Comparison of ENCODE assay signal across 17 mouse cellular contexts in the genomic region with DNA sequence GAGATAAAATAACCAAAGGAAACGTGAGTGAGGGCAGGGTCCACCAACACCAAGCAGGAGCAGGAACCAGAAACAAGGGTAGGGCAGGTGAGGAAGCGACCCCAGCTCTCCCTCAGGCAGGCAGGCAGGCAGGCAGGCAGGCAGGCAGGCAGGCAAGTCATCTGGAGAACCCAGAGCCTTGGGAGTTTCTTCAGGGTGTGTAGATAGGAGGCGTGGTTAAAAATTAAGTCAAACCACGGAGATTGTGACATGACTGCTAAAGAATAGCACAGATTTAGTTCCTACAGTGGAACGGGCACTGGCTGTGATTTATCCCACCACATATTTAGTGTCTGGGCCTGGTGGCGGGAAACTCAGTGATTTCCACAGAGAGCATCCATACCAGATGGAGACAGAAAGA.
"Had no signal": no experiment of that assay in that cellular context is flagged by ENCODE, and none has a peak within 500 bp of the region (broad histone marks: within the 10 kb centered on the region; RNA-seq: fewer than 3 reads in every experiment).

No protein-coding gene starts in this region.

- H3K4me2 ChIP-seq: limb, embryonic 13.5 days; liver, embryonic 15.5 days; midbrain, embryonic 13.5 days; neural tube, embryonic 13.5 days; stomach, embryonic 15.5 days had no signal

- ATAC-seq: lung, postnatal 0 days; midbrain, embryonic 13.5 days had no signal

- H3K4me3 ChIP-seq: layer of hippocampus, adult 2 months; limb, embryonic 13.5 days; liver, embryonic 15.5 days; megakaryocyte, embryonic 14.5 days; midbrain, embryonic 13.5 days; neural tube, embryonic 13.5 days; stomach, embryonic 15.5 days had no signal

- H3K4me1 ChIP-seq: midbrain, embryonic 13.5 days had no signal

- H3K36me3 ChIP-seq: limb, embryonic 13.5 days; liver, embryonic 15.5 days; midbrain, embryonic 13.5 days; neural tube, embryonic 13.5 days; stomach, embryonic 15.5 days had no signal

- H3K27ac ChIP-seq: kidney, postnatal 0 days; layer of hippocampus, adult 2 months; limb, embryonic 13.5 days; liver, embryonic 15.5 days; midbrain, embryonic 13.5 days; neural tube, embryonic 13.5 days; stomach, embryonic 15.5 days had no signal

- H3K27me3 ChIP-seq: limb, embryonic 13.5 days; liver, embryonic 15.5 days; megakaryocyte, embryonic 14.5 days; midbrain, embryonic 13.5 days; neural tube, embryonic 13.5 days; stomach, embryonic 15.5 days had no signal

- H3K9ac ChIP-seq: limb, embryonic 13.5 days; liver, embryonic 15.5 days; midbrain, embryonic 13.5 days; neural tube, embryonic 13.5 days; stomach, embryonic 15.5 days had no signal

- DNase-seq: kidney, adult 2 months; kidney, postnatal 36 days; left cerebral cortex, postnatal 4 days; lung, adult 2 months; lung, postnatal 36 days; right cerebral cortex, postnatal 14 days; thymus, adult 2 months; thymus, postnatal 25 days had no signal

- H3K9me3 ChIP-seq: limb, embryonic 13.5 days; liver, embryonic 15.5 days; megakaryocyte, embryonic 14.5 days; midbrain, embryonic 13.5 days; neural tube, embryonic 13.5 days; stomach, embryonic 15.5 days had no signal
